Comparison of ENCODE assay signal across 8 mouse cellular contexts in the genomic region with DNA sequence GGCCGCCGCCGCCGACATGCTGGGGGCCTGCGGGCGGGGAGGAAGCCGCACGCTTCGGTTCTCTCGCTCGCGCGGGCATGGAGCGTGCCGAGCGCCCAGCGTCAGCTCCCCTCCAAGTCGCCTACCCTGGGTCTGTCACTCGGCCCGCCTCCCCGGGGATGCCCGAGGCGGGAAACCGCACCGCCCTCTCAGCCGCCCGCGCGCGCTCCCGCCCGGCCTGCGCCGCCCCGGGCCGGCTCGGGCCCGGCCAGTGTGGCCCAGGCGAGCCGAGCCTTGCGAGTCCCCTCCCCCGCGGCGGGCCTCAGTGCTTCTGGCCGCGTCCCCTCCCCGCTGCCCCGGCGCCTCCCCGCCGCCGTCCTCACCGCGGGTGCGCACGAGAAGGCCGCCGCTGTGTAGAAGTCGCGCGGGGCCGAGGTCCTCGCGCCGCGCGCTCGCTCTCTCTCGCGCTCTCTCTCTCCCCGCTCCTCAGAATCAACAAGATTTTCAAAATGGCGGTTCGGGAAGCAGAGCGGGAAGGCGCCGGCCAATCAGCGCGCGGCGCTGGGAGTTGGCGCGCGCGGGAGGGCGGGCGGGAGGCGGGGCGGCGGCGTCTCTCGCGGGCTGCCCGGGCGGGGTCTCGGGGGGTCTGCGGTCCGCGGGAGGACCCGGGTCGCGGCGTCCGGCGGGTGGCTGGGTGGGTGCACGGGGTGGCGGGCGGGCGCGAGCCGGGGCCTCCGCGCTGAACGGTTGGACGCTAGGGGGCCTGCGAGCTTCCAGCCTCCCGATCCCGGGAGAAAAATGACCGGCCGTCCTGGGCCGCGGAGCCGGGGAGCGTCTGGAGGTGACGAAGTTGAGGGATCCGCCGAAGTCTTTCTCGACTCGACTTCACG. TPM values are rescaled to one million over a fixed set of nuclear protein-coding genes. Genes with fewer than 3 reads are reported as not detected.
DNase-seq lines count a peak whose midpoint lies in the region; ATAC-seq and TF ChIP-seq lines count a peak whose summit lies in the region.

A gene (minus strand): TSS at position 491 of the 869 bp plus-strand sequence.

- peak; percentile 86 for DNase-seq in 3134 (ENCODE audit: extremely low read depth, insufficient read length, low spot score)
- DNase-seq in adrenal gland, postnatal 25 days: peak; percentile 83
- peak; percentile 94 for DNase-seq in embryonic facial prominence, embryonic 11.5 days (ENCODE audit: low spot score)
- DNase-seq in heart, adult 18-20 months: peak; percentile 90 to 91
- DNase-seq in kidney, adult 2 months: peak; percentile 93
- peak; percentile 92 for DNase-seq in limb, embryonic 11.5 days (ENCODE audit: low spot score)

- no peaks in the 10 kb centered on the region for H3K9me3 ChIP-seq in embryonic facial prominence, embryonic 11.5 days (replicated peaks; ENCODE audit: control insufficient read depth, low read length)
- H3K9me3 ChIP-seq in limb, embryonic 11.5 days (ENCODE audit: control insufficient read depth, low read length): no peaks in the 10 kb centered on the region
- no peaks in the 10 kb centered on the region for H3K9me3 ChIP-seq in midbrain, embryonic 13.5 days

- under 1% methylated on average over 100 of the region's 129 CpGs for WGBS in embryonic facial prominence, embryonic 11.5 days
- WGBS in kidney, adult 2 months: under 1% methylated on average over 129 of the region's 129 CpGs
- under 1% methylated on average over 91 of the region's 129 CpGs for WGBS in limb, embryonic 11.5 days
- under 1% methylated on average over 122 of the region's 129 CpGs for WGBS in midbrain, embryonic 13.5 days
- WGBS in small intestine, adult 2 months: 1% methylated on average over 127 of the region's 129 CpGs

- H3K4me3 ChIP-seq in embryonic facial prominence, embryonic 11.5 days (ENCODE audit: low read depth, low read length): peak within 1 kb of the TSS; percentile 96
- peak within 1 kb of the TSS; percentile 89 for H3K4me3 ChIP-seq in kidney, adult 2 months (ENCODE audit: insufficient read depth, low read depth, low read length)
- peak within 1 kb of the TSS; percentile 97 for H3K4me3 ChIP-seq in limb, embryonic 11.5 days (ENCODE audit: low read depth, low read length)
- H3K4me3 ChIP-seq in midbrain, embryonic 13.5 days (replicated peaks): peak within 1 kb of the TSS; percentile 98
- H3K4me3 ChIP-seq in small intestine, adult 2 months (ENCODE audit: low read depth, low read length): peak within 1 kb of the TSS; percentile 78

- H3K4me1 ChIP-seq in embryonic facial prominence, embryonic 11.5 days (ENCODE audit: control insufficient read depth, insufficient read depth, low read length): peaks cover 2% of the 10 kb centered on the region; the same call in 1 of the 2 replicates
- peaks cover 6% of the 10 kb centered on the region; the same call in 1 of the 2 replicates for H3K4me1 ChIP-seq in kidney, adult 2 months (ENCODE audit: control insufficient read depth, insufficient read depth, low read length)
- no peaks in the 10 kb centered on the region for H3K4me1 ChIP-seq in limb, embryonic 11.5 days (ENCODE audit: control insufficient read depth, insufficient read depth, low read length)
- peaks cover 29% of the 10 kb centered on the region for H3K4me1 ChIP-seq in midbrain, embryonic 13.5 days (replicated peaks)
- H3K4me1 ChIP-seq in small intestine, adult 2 months (ENCODE audit: control insufficient read depth, insufficient read depth, insufficient read length, low read length): peaks cover 6% of the 10 kb centered on the region; the same call in 1 of the 2 replicates

- peak within 1 kb of the TSS; percentile 64 for H3K4me2 ChIP-seq in embryonic facial prominence, embryonic 11.5 days (ENCODE audit: low read depth, low read length)
- H3K4me2 ChIP-seq in limb, embryonic 11.5 days (ENCODE audit: low read depth, severe bottlenecking): peak within 1 kb of the TSS; percentile 71
- peak within 1 kb of the TSS; percentile 84 for H3K4me2 ChIP-seq in midbrain, embryonic 13.5 days (replicated peaks)

- peak within 1 kb of the TSS; percentile 99 for H3K9ac ChIP-seq in embryonic facial prominence, embryonic 11.5 days (replicated peaks; ENCODE audit: low read length)
- peak within 1 kb of the TSS; percentile 99 for H3K9ac ChIP-seq in limb, embryonic 11.5 days (ENCODE audit: low read length)
- H3K9ac ChIP-seq in midbrain, embryonic 13.5 days (replicated peaks): peak within 1 kb of the TSS; percentile 98

- TF ChIP-seq CTCF in kidney, adult 2 months (conservative IDR thresholded peaks at IDR 0.05; ENCODE audit: insufficient read depth, insufficient read length, low read depth, low read length): 0 out of 2 replicates have a peak, but pooled peaks have one; percentile 19
- peak; percentile 51; the same call in 1 of the 2 replicates for TF ChIP-seq CTCF in small intestine, adult 2 months (IDR thresholded peaks at IDR 0.05; ENCODE audit: extremely low read depth, insufficient read length, insufficient replicate concordance, low read depth, low read length)

- peak; percentile 12 for TF ChIP-seq POLR2A in kidney, adult 2 months (IDR thresholded peaks at IDR 0.05; ENCODE audit: low read depth, low read length)
- TF ChIP-seq POLR2A in small intestine, adult 2 months (IDR thresholded peaks at IDR 0.05; ENCODE audit: low read depth, low read length): peak; percentile 52

- H3K27ac ChIP-seq in embryonic facial prominence, embryonic 11.5 days (replicated peaks; ENCODE audit: low read depth, low read length): peak within 1 kb of the TSS; percentile 100
- peak within 1 kb of the TSS; percentile 72 for H3K27ac ChIP-seq in kidney, adult 2 months (ENCODE audit: insufficient read depth, low read depth, low read length)
- H3K27ac ChIP-seq in limb, embryonic 11.5 days (replicated peaks; ENCODE audit: low read depth, low read length): peak within 1 kb of the TSS; percentile 100
- H3K27ac ChIP-seq in midbrain, embryonic 13.5 days: peak within 1 kb of the TSS; percentile 99
- H3K27ac ChIP-seq in small intestine, adult 2 months (ENCODE audit: insufficient read depth, low read depth, low read length): peak within 1 kb of the TSS; percentile 50

- H3K36me3 ChIP-seq in embryonic facial prominence, embryonic 11.5 days (replicated peaks; ENCODE audit: control insufficient read depth, insufficient read depth, low read depth, low read length): no peaks in the 10 kb centered on the region
- no peaks in the 10 kb centered on the region for H3K36me3 ChIP-seq in kidney, adult 2 months (ENCODE audit: control insufficient read depth, insufficient read depth, low read length)
- H3K36me3 ChIP-seq in limb, embryonic 11.5 days (ENCODE audit: control insufficient read depth, insufficient read depth, low read length): no peaks in the 10 kb centered on the region
- no peaks in the 10 kb centered on the region for H3K36me3 ChIP-seq in midbrain, embryonic 13.5 days
- H3K36me3 ChIP-seq in small intestine, adult 2 months (ENCODE audit: control insufficient read depth, insufficient read depth, low read length): peaks cover 6% of the 10 kb centered on the region

- peak; percentile 91 for ATAC-seq in embryonic facial prominence, embryonic 11.5 days (replicated peaks; ENCODE audit: insufficient number of reproducible peaks, low FRiP score, low TSS enrichment, low read depth)
- peak; percentile 89 for ATAC-seq in limb, embryonic 11.5 days (ENCODE audit: insufficient number of reproducible peaks, low FRiP score, low TSS enrichment, low read depth)
- ATAC-seq in midbrain, embryonic 13.5 days: peak; percentile 93

- H3K27me3 ChIP-seq in embryonic facial prominence, embryonic 11.5 days (ENCODE audit: control insufficient read depth, insufficient read depth, low read length): no peaks in the 10 kb centered on the region
- H3K27me3 ChIP-seq in kidney, adult 2 months (replicated peaks; ENCODE audit: control insufficient read depth, insufficient read depth, low read length): no peaks in the 10 kb centered on the region
- no peaks in the 10 kb centered on the region for H3K27me3 ChIP-seq in limb, embryonic 11.5 days (ENCODE audit: control insufficient read depth, insufficient read depth, low read length)
- no peaks in the 10 kb centered on the region for H3K27me3 ChIP-seq in midbrain, embryonic 13.5 days
- no peaks in the 10 kb centered on the region for H3K27me3 ChIP-seq in small intestine, adult 2 months (ENCODE audit: control insufficient read depth, insufficient read depth, low read length)

RNA-seq across cellular contexts. Expression of the gene that starts here (rescaled TPM):
- total RNA-seq in adrenal gland, postnatal 25 days (2021): 80.0 and 81.6 TPM in 2 replicates
- polyA plus RNA-seq in embryonic facial prominence, embryonic 11.5 days (2014; fragmentation: Nextera tagmentation; extraction: Ambion mirVana): 314 and 345 TPM in 2 replicates
- total RNA-seq in heart, adult 18-20 months (2021): 10 to 100 TPM; 32.6 to 37.9 TPM
- polyA plus RNA-seq in kidney, adult 2 months (2012; rRNA removed): 12.8 and 17.6 TPM in 2 replicates
- polyA plus RNA-seq in limb, embryonic 11.5 days (2014; fragmentation: Nextera tagmentation; extraction: Ambion mirVana): 375 and 404 TPM in 2 replicates
- 186 and 197 TPM in 2 replicates for polyA plus RNA-seq in midbrain, embryonic 13.5 days (2015; fragmentation: Nextera tagmentation; extraction: Ambion mirVana)
- polyA plus RNA-seq in small intestine, adult 2 months (2012; rRNA removed): 8.7 and 27.7 TPM in 2 replicates

Comparison
In these comparisons a context has a peak if more than half of its experiments do, and no peak if none do; other contexts are left out.
1. Peak in every context shown above with its lines: DNase-seq, ATAC-seq, H3K4me3 ChIP-seq and H3K27ac ChIP-seq.
2. H3K27ac ChIP-seq: peak in every context shown above with its lines; median percentile 100 in embryonic facial prominence, embryonic 11.5 days; 100 in limb, embryonic 11.5 days; 99 in midbrain, embryonic 13.5 days; 72 in kidney, adult 2 months; 50 in small intestine, adult 2 months.